Mouse (Mus musculus): Measurements from ENCODE around the gene Hspa1a. TPM values are rescaled to one million over a fixed set of nuclear protein-coding genes. Genes with fewer than 3 reads are reported as not detected.
"Not testable (repeated sequence)": the region's sequence is repeated elsewhere in the genome, so short reads cannot be mapped to it uniquely, and the experiment has no call there.

Gene Hspa1a
- polyA plus RNA-seq, 1 experiment from 2014 or later, result 4.4 TPM

GRCm38 (mm10) chr17:35003022-35003838 lies 31.3 kb upstream of the Hspa1a start:
- Histone ChIP-seq H3K4me1 (ENCODE audit: control insufficient read depth, insufficient read depth, low read length) (peaks cover 35% of the 10 kb centered on the region), H3K4me2 (ENCODE audit: low read depth, low read length) (peak overlapping the region; percentile 99; the same call in 1 of the 2 replicates), H3K27ac (ENCODE audit: low read length) (no peak overlapping the region), H3K36me3 (ENCODE audit: control insufficient read depth, insufficient read depth) (peaks cover 35% of the 10 kb centered on the region), H3K27me3 (ENCODE audit: control insufficient read depth, insufficient read depth, low read length) (no peaks in the 10 kb centered on the region), H3K4me3 (ENCODE audit: low read length) (no peak overlapping the region), H3K9ac (ENCODE audit: low read length) (0 out of 2 replicates have a peak overlapping the region, but pooled peaks have one; percentile 8), H3K9me3 (replicated peaks; ENCODE audit: control insufficient read depth, low read length) (no peaks in the 10 kb centered on the region)
- WGBS, result 61% methylated on average over 9 of the region's 9 CpGs
- ATAC-seq (replicated peaks; ENCODE audit: extremely low read depth, insufficient read depth, low FRiP score), result no peak

DNA sequence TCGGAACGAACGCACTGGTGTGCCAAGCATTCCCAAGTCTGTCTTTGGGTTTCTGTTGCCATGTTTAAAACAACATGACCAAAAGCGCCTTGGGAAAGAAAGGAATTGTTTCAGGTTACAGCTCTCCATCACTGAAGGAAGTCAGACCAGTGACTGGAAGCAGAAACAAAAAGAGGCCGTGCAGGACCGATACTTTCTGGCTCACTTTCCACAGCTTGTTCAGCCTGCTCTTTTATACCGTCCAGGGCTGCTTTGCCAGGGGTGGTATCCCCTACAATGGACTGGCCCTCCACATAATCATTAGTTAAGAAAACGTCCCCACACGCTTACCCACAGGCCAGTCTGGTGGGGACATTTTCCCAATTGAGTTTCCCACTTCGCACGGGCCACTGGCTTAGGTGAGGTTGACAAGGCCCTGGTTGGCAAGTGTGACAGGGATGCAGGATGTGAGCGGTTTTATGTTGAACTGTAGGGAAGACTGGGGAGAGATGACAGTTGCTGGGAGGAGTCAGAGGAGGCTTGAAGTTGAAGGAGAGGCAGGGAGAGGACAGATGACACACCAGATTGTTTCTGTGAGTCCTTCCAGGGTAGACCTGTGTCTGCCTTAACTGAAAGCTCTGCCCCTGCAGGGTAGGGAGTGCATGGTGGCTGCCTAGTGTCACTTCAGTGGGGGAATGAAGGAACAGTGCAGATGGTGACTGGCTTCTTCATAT lies 30.4 kb upstream of the Hspa1a start:
- Histone ChIP-seq H3K36me3 (ENCODE audit: control insufficient read depth, insufficient read depth) (peaks cover 36% of the 10 kb centered on the region), H3K27ac (ENCODE audit: low read length) (peak overlapping the region; percentile 98), H3K4me1 (ENCODE audit: control insufficient read depth, insufficient read depth, low read length) (peaks cover 38% of the 10 kb centered on the region)

GRCm38 (mm10) chr17:35001452-35002152 lies 29.6 kb upstream of the Hspa1a start:
- H3K27me3 ChIP-seq (ENCODE audit: control insufficient read depth, insufficient read depth, low read length), result no peaks in the 10 kb centered on the region
- H3K9me3 ChIP-seq (replicated peaks; ENCODE audit: control insufficient read depth, low read length), result no peaks in the 10 kb centered on the region
- H3K4me1 ChIP-seq (ENCODE audit: control insufficient read depth, insufficient read depth, low read length), result peaks cover 38% of the 10 kb centered on the region
- peak overlapping the region; percentile 90 for H3K4me3 ChIP-seq (ENCODE audit: low read length)
- H3K27ac ChIP-seq (ENCODE audit: low read length), result peak overlapping the region; percentile 98
- under 1% methylated on average over 35 of the region's 35 CpGs for WGBS
- H3K36me3 ChIP-seq (ENCODE audit: control insufficient read depth, insufficient read depth), result peaks cover 30% of the 10 kb centered on the region
- H3K4me2 ChIP-seq (ENCODE audit: low read depth, low read length), result peak overlapping the region; percentile 99
- H3K9ac ChIP-seq (ENCODE audit: low read length), result peak overlapping the region; percentile 96
- ATAC-seq (replicated peaks; ENCODE audit: extremely low read depth, insufficient read depth, low FRiP score), result no peak

More for the DNA sequence above, 30.4 kb upstream of the Hspa1a start:
- Histone ChIP-seq H3K9ac (ENCODE audit: low read length) (peak overlapping the region; percentile 96), H3K4me3 (ENCODE audit: low read length) (peak overlapping the region; percentile 90), H3K9me3 (replicated peaks; ENCODE audit: control insufficient read depth, low read length) (no peaks in the 10 kb centered on the region), H3K27me3 (ENCODE audit: control insufficient read depth, insufficient read depth, low read length) (no peaks in the 10 kb centered on the region), H3K4me2 (ENCODE audit: low read depth, low read length) (peak overlapping the region; percentile 99)
- 6% methylated on average over 12 of the region's 12 CpGs for WGBS
- no peak for ATAC-seq (replicated peaks; ENCODE audit: extremely low read depth, insufficient read depth, low FRiP score)

GRCm38 (mm10) chr17:35000717-35001451 lies 28.9 kb upstream of the Hspa1a start, which contains the start of gene Vars:
Gene Vars (plus strand): TSS chr17:35000987.
- Histone ChIP-seq H3K27me3 (ENCODE audit: control insufficient read depth, insufficient read depth, low read length) (no peaks in the 10 kb centered on the region), H3K36me3 (ENCODE audit: control insufficient read depth, insufficient read depth) (peaks cover 27% of the 10 kb centered on the region), H3K27ac (ENCODE audit: low read length) (peak within 1 kb of the TSS; percentile 98), H3K4me2 (ENCODE audit: low read depth, low read length) (peak within 1 kb of the TSS; percentile 99), H3K9ac (ENCODE audit: low read length) (peak within 1 kb of the TSS; percentile 96), H3K4me3 (ENCODE audit: low read length) (peak within 1 kb of the TSS; percentile 90), H3K9me3 (replicated peaks; ENCODE audit: control insufficient read depth, low read length) (no peaks in the 10 kb centered on the region), H3K4me1 (ENCODE audit: control insufficient read depth, insufficient read depth, low read length) (peaks cover 38% of the 10 kb centered on the region)
- ATAC-seq (replicated peaks; ENCODE audit: extremely low read depth, insufficient read depth, low FRiP score), result peak; percentile 89
- 0% methylated on average over 73 of the region's 83 CpGs for WGBS

GRCm38 (mm10) chr17:34999871-35000716 lies 28.1 kb upstream of the Hspa1a start:
- Histone ChIP-seq H3K9ac (ENCODE audit: low read length) (peak overlapping the region; percentile 96), H3K36me3 (ENCODE audit: control insufficient read depth, insufficient read depth) (peaks cover 20% of the 10 kb centered on the region), H3K27ac (ENCODE audit: low read length) (peak overlapping the region; percentile 98), H3K4me1 (ENCODE audit: control insufficient read depth, insufficient read depth, low read length) (peaks cover 38% of the 10 kb centered on the region), H3K4me2 (ENCODE audit: low read depth, low read length) (peak overlapping the region; percentile 99), H3K4me3 (ENCODE audit: low read length) (peak overlapping the region; percentile 90)
- 16% methylated on average over 29 of the region's 32 CpGs for WGBS
- H3K27me3 ChIP-seq (ENCODE audit: control insufficient read depth, insufficient read depth, low read length); H3K9me3 ChIP-seq (replicated peaks; ENCODE audit: control insufficient read depth, low read length); ATAC-seq (replicated peaks; ENCODE audit: extremely low read depth, insufficient read depth, low FRiP score): not testable (repeated sequence)

- 92% methylated on average over 15 of the region's 15 CpGs for WGBS
- no peak for ATAC-seq (replicated peaks; ENCODE audit: extremely low read depth, insufficient read depth, low FRiP score)
- peaks cover 38% of the 10 kb centered on the region for H3K4me1 ChIP-seq (ENCODE audit: control insufficient read depth, insufficient read depth, low read length)
- no peaks in the 10 kb centered on the region for H3K9me3 ChIP-seq (replicated peaks; ENCODE audit: control insufficient read depth, low read length)
- H3K27ac ChIP-seq (ENCODE audit: low read length), result peak overlapping the region; percentile 74
- H3K27me3 ChIP-seq (ENCODE audit: control insufficient read depth, insufficient read depth, low read length), result no peaks in the 10 kb centered on the region
- peak overlapping the region; percentile 99 for H3K4me2 ChIP-seq (ENCODE audit: low read depth, low read length)
- peak overlapping the region; percentile 73 for H3K9ac ChIP-seq (ENCODE audit: low read length)
- peaks cover 11% of the 10 kb centered on the region for H3K36me3 ChIP-seq (ENCODE audit: control insufficient read depth, insufficient read depth)
- H3K4me3 ChIP-seq (ENCODE audit: low read length), result peak overlapping the region; percentile 55
Observed at GRCm38 (mm10) chr17:34998526-34999430, 26.8 kb upstream of the Hspa1a start.

DNA sequence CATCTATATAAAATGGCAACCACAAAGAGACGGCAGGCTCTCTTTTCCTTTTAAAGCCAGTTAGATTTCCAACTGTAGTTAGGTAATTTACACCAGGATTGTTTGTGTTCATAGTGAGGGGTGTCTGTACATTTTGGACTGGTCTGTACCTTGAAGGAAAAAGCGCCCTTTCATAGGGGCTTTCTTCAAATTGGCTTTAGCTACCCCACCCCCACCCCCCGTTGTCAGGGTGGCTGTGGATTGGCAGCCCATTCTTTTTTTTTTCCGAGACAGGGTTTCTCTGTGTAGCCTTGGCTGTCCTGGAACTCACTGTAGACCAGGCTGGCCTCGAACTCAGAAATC lies 25.2 kb upstream of the Hspa1a start:
- Histone ChIP-seq H3K27me3 (ENCODE audit: control insufficient read depth, insufficient read depth, low read length) (no peaks in the 10 kb centered on the region), H3K4me3 (ENCODE audit: low read length) (peak overlapping the region; percentile 4; the same call in 1 of the 2 replicates), H3K9me3 (replicated peaks; ENCODE audit: control insufficient read depth, low read length) (no peaks in the 10 kb centered on the region), H3K36me3 (ENCODE audit: control insufficient read depth, insufficient read depth) (peaks cover 11% of the 10 kb centered on the region), H3K4me1 (ENCODE audit: control insufficient read depth, insufficient read depth, low read length) (peaks cover 25% of the 10 kb centered on the region), H3K27ac (ENCODE audit: low read length) (no peak overlapping the region), H3K4me2 (ENCODE audit: low read depth, low read length) (peak overlapping the region; percentile 40), H3K9ac (ENCODE audit: low read length) (no peak overlapping the region)
- ATAC-seq (replicated peaks; ENCODE audit: extremely low read depth, insufficient read depth, low FRiP score), result no peak
- 89% methylated on average over 5 of the region's 5 CpGs for WGBS

Data from heart, embryonic 16.5 days (tissue).